Mouse (Mus musculus) MEL (cell line): ENCODE results near the gene Acaa1b. TPM values are rescaled to one million over a fixed set of nuclear protein-coding genes. Genes with fewer than 3 reads are reported as not detected.

Source experiments
- DNase-seq: peaks from one replicate; pipeline ENCODE4 v3.0.0; 2011; ENCODE audit warnings: low read depth, low spot score
- H3K27ac ChIP-seq: 2 replicates; pipeline ENCODE4 v1.5.1; 2012; ENCODE audit warnings: low read depth, mild to moderate bottlenecking, control low read depth, low read length, moderate library complexity; ENCODE audit not compliant: control insufficient read depth
- H3K27me3 ChIP-seq, 2 experiments: fragments of 150-350 bp in 1 of 2; sonication (generic) in 1 of 2; 2 replicates each; pipeline ENCODE4 v1.6.1; 2012; ENCODE audit warnings: low read length in 2 of 2, mild to moderate bottlenecking in 2 of 2, improper control_type of control experiment in 1 of 2, moderate library complexity in 1 of 2; ENCODE audit not compliant: insufficient read depth in 2 of 2, control insufficient read depth in 1 of 2
- H3K36me3 ChIP-seq, 2 experiments: 2 replicates each; pipeline ENCODE4 v1.6.1; 2012 to 2014; ENCODE audit warnings: low read length in 2 of 2, improper control_type of control experiment in 1 of 2, inconsistent platforms in 1 of 2, mild to moderate bottlenecking in 1 of 2; ENCODE audit not compliant: insufficient read depth in 2 of 2, control insufficient read depth in 1 of 2
- H3K4me1 ChIP-seq, 2 experiments: fragments of 150-350 bp in 1 of 2; sonication (generic) in 1 of 2; 2 replicates each; pipeline ENCODE4 v1.6.1; 2012; ENCODE audit warnings: low read length in 2 of 2, improper control_type of control experiment in 1 of 2, mild to moderate bottlenecking in 1 of 2; ENCODE audit not compliant: insufficient read depth in 2 of 2, control insufficient read depth in 1 of 2
- H3K4me3 ChIP-seq, 2 experiments: fragments of 150-350 bp in 1 of 2; sonication (generic) in 1 of 2; 2 replicates each; pipeline ENCODE4 v1.5.1; 2012; ENCODE audit warnings: low read depth in 2 of 2, low read length in 2 of 2, mild to moderate bottlenecking in 2 of 2, moderate library complexity in 2 of 2, control low read depth in 1 of 2, improper control_type of control experiment in 1 of 2; ENCODE audit not compliant: control insufficient read depth in 1 of 2, insufficient read depth in 1 of 2
- H3K79me2 ChIP-seq: 2 replicates; pipeline ENCODE4 v1.6.1; 2012; ENCODE audit warnings: mild to moderate bottlenecking, low read length, moderate library complexity; ENCODE audit not compliant: control insufficient read depth, poor library complexity, insufficient read depth
- H3K9ac ChIP-seq: 2 replicates; pipeline ENCODE4 v1.6.1; 2012; ENCODE audit warnings: low read depth, mild to moderate bottlenecking, control low read depth, low read length, moderate library complexity; ENCODE audit not compliant: control insufficient read depth, poor library complexity, severe bottlenecking
- H3K9me3 ChIP-seq: fragments of 150-350 bp; sonication (generic); replicated peaks from 2 replicates; pipeline ENCODE4 v1.6.1; 2012; ENCODE audit warnings: mild to moderate bottlenecking, low read length, improper control_type of control experiment, moderate library complexity; ENCODE audit not compliant: insufficient read depth
- CTCF ChIP-seq, 3 experiments: IDR thresholded peaks in 2 of 3; conservative IDR thresholded peaks in 1 of 3; 2 replicates each; pipeline ENCODE4 v1.5.1; 2011 to 2012; ENCODE audit warnings: low read length in 3 of 3, low read depth in 2 of 3, mild to moderate bottlenecking in 2 of 3, improper control_type of control experiment in 1 of 3, inconsistent platforms in 1 of 3, mixed read lengths in 1 of 3, moderate library complexity in 1 of 3; ENCODE audit not compliant: control insufficient read depth in 1 of 3, insufficient read depth in 1 of 3, poor library complexity in 1 of 3, severe bottlenecking in 1 of 3
- E2F4 ChIP-seq: IDR thresholded peaks from 2 replicates; pipeline ENCODE4 v1.6.1; 2011; ENCODE audit warnings: low read depth, low read length, improper control_type of control experiment, borderline replicate concordance
- EP300 ChIP-seq, 2 experiments: IDR thresholded peaks; 2 replicates each; pipeline ENCODE4 v1.6.1; 2011; ENCODE audit warnings: improper control_type of control experiment in 2 of 2, low read length in 2 of 2, low read depth in 1 of 2, mild to moderate bottlenecking in 1 of 2
- ETS1 ChIP-seq: IDR thresholded peaks from 2 replicates; pipeline ENCODE4 v1.6.1; 2012; ENCODE audit warnings: low read depth, mild to moderate bottlenecking, inconsistent platforms, low read length, improper control_type of control experiment, moderate library complexity
- JUND ChIP-seq: IDR thresholded peaks from 2 replicates; pipeline ENCODE4 v1.6.1; 2011; ENCODE audit warnings: low read depth, mild to moderate bottlenecking, improper control_type of control experiment, low read length
- POLR2A ChIP-seq, 2 experiments: IDR thresholded peaks; 2 replicates each; pipeline ENCODE4 v1.6.1; 2011 to 2012; ENCODE audit warnings: low read length in 2 of 2, mild to moderate bottlenecking in 2 of 2, control low read depth in 1 of 2, improper control_type of control experiment in 1 of 2, low read depth in 1 of 2, moderate library complexity in 1 of 2; ENCODE audit not compliant: control insufficient read depth in 1 of 2, insufficient read depth in 1 of 2, poor library complexity in 1 of 2
- TBP ChIP-seq: IDR thresholded peaks from 2 replicates; pipeline ENCODE4 v1.8.0; 2011; ENCODE audit warnings: low read depth, low read length, improper control_type of control experiment
- USF1 ChIP-seq: IDR thresholded peaks from 2 replicates; pipeline ENCODE4 v1.6.1; 2014; ENCODE audit warnings: low read depth, mild to moderate bottlenecking, inconsistent platforms, low read length, improper control_type of control experiment, moderate library complexity
- ZC3H11A ChIP-seq: IDR thresholded peaks from 2 replicates; pipeline ENCODE4 v1.6.1; 2012; ENCODE audit warnings: low read depth, mild to moderate bottlenecking, inconsistent platforms, low read length, improper control_type of control experiment
- ZKSCAN1 ChIP-seq: IDR thresholded peaks from 2 replicates; pipeline ENCODE4 v1.6.1; 2012; ENCODE audit warnings: low read depth, mild to moderate bottlenecking, inconsistent platforms, low read length, improper control_type of control experiment, moderate library complexity
- polyA plus RNA-seq, 2 experiments: library from polyadenylated mRNA; stranded (reverse) in 1 of 2; unstranded in 1 of 2; fragments of >175 nt in 1 of 2; fragments of >200 nt in 1 of 2; gene quantifications; 2 replicates each; pipeline versions ENCODE4 v1.2.1 to v1.2.4; 2012; ENCODE audit warnings: low replicate concordance in 2 of 2, low read depth in 1 of 2; ENCODE audit not compliant: insufficient read length in 2 of 2, insufficient read depth in 1 of 2, missing spikeins in 1 of 2
- total RNA-seq: library from RNA; depleted of rRNA; stranded (reverse); fragments of 300-350 nt; gene quantifications from 2 replicates; pipeline ENCODE4 v1.2.3, GENCODE M21; 2012

Gene Acaa1b
- total and polyA plus RNA-seq, 3 experiments: 1.3 to 1.9 TPM; not detected in 1

DNA sequence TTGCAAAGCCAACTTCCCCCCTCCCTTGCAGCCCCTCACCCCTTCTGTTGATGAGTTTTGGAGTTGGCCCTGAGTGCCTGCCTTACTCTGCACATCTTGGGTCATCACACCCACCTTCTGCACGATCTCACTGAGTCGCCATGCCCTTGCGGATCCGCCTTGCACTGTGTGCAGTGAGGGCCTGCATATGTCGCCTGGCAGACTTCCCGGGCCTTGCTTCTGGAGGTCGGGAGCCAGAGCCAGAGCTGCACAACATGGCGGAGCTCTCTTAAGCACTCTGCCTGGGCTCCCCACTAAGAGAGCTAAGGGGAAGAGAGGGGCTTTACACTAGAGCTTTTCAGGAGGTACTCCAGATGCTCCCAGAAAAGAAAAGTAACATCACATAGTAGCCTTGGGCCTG is 12.2 kb downstream of the Acaa1b start:
- Histone ChIP-seq H3K9ac (no peak overlapping the region), H3K36me3 (no peaks in the 10 kb centered on the region), H3K79me2 (no peaks in the 10 kb centered on the region), H3K27ac (no peak overlapping the region)
- TF ChIP-seq USF1: no peak
- no peak for TF ChIP-seq JUND
- TF ChIP-seq ZKSCAN1: no peak
- TF ChIP-seq, all 39 proteins: peak for 0
- H3K9me3 ChIP-seq: no peaks in the 10 kb centered on the region
- no peak for DNase-seq
- H3K27me3 ChIP-seq: no peaks in the 10 kb centered on the region; a peak in 1 of 4 replicates
- no peaks in the 10 kb centered on the region for H3K4me1 ChIP-seq
- H3K4me3 ChIP-seq: no peak overlapping the region

- no peak overlapping the region for H3K27ac ChIP-seq
- DNase-seq: no peak
- no peaks in the 10 kb centered on the region for H3K4me1 ChIP-seq
- H3K79me2 ChIP-seq: no peaks in the 10 kb centered on the region
- H3K4me3 ChIP-seq: no peak overlapping the region
- H3K27me3 ChIP-seq: no peaks in the 10 kb centered on the region; a peak in 1 of 4 replicates
- no peaks in the 10 kb centered on the region for H3K36me3 ChIP-seq
- TF ChIP-seq POLR2A (IDR thresholded peaks at IDR 0.05; ENCODE audit: control insufficient read depth in 1 of 2, insufficient read depth in 1 of 2, low read depth in 1 of 2, low read length in 2 of 2, poor library complexity in 1 of 2) (no peak), ETS1 (no peak), JUND (no peak), E2F4 (no peak), CTCF (IDR thresholded peaks at IDR 0.05 in 2 of 3, conservative IDR thresholded peaks at IDR 0.05 in 1 of 3; ENCODE audit: control insufficient read depth in 1 of 3, insufficient read depth in 1 of 3, low read depth in 2 of 3, low read length in 3 of 3, poor library complexity in 1 of 3, severe bottlenecking in 1 of 3) (peak in 1 of 3 experiments; percentile 24; a peak in 1 of 6 replicates), TBP (no peak)
- H3K9ac ChIP-seq: no peak overlapping the region
- H3K9me3 ChIP-seq: no peaks in the 10 kb centered on the region
Measured at GRCm38 (mm10) chr9:119143372-119143771, 13.5 kb downstream of the Acaa1b start.

GRCm38 (mm10) chr9:119142066-119142465 is 14.8 kb downstream of the Acaa1b start:
- DNase-seq: no peak
- Histone ChIP-seq H3K27ac (no peak overlapping the region), H3K4me3 (no peak overlapping the region), H3K27me3 (no peaks in the 10 kb centered on the region; a peak in 1 of 4 replicates), H3K79me2 (no peaks in the 10 kb centered on the region), H3K9ac (no peak overlapping the region), H3K36me3 (no peaks in the 10 kb centered on the region), H3K4me1 (no peaks in the 10 kb centered on the region), H3K9me3 (no peaks in the 10 kb centered on the region)
- no peak for TF ChIP-seq ZC3H11A

DNA sequence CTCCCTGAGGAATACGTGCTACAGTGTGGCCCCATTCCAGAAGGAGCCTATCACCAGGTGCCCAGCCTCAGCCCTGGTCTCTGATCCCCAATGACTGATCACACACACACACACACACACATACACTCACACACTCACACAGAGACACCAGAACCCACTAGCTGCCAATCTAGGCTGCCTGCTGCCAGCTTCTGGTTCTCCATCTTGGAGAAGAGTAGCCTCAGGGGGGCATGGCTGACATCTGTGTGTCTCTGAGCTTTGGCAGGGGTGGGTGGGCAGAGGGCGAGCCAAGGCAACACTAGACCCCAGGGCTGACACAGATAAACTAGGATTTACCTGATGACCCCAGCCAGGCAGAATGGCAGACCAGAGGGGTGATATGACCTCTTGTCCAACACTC is 18.1 kb downstream of the Acaa1b start:
- no peaks in the 10 kb centered on the region for H3K4me1 ChIP-seq
- no peaks in the 10 kb centered on the region for H3K36me3 ChIP-seq
- no peak overlapping the region for H3K27ac ChIP-seq
- H3K4me3 ChIP-seq: no peak overlapping the region
- TF ChIP-seq POLR2A (IDR thresholded peaks at IDR 0.05; ENCODE audit: control insufficient read depth in 1 of 2, insufficient read depth in 1 of 2, low read depth in 1 of 2, low read length in 2 of 2, poor library complexity in 1 of 2) (no peak), ETS1 (no peak), EP300 (IDR thresholded peaks at IDR 0.05; ENCODE audit: low read depth in 1 of 2, low read length in 2 of 2) (no peak)
- TF ChIP-seq, all 39 proteins: peak for 0
- Histone ChIP-seq H3K9ac (no peak overlapping the region), H3K9me3 (no peaks in the 10 kb centered on the region), H3K79me2 (no peaks in the 10 kb centered on the region), H3K27me3 (no peaks in the 10 kb centered on the region; a peak in 1 of 4 replicates)
- DNase-seq: no peak
